Mouse (Mus musculus) G1E (cell line): ENCODE results near the gene H2-DMb2.

Experiments used
- CTCF ChIP-seq: IDR thresholded peaks from 2 replicates; pipeline ENCODE4 v1.5.1; 2012; ENCODE audit warnings: low read depth, low read length, inconsistent platforms, mixed read lengths
- GATA1 ChIP-seq: IDR thresholded peaks from 2 replicates; pipeline ENCODE4 v1.6.1; 2012; ENCODE audit warnings: borderline replicate concordance, low read length, inconsistent platforms, mixed read lengths
- TAL1 ChIP-seq: conservative IDR thresholded peaks from 2 replicates; pipeline ENCODE4 v1.6.1; 2012; ENCODE audit warnings: low read depth, low read length, inconsistent platforms, mixed read lengths

- TF ChIP-seq CTCF (no peak), GATA1 (no peak), TAL1 (no peak)
Observed at GRCm38 (mm10) chr17:34128264-34128937, 14.7 kb upstream of the H2-DMb2 start.
